Mouse (Mus musculus) midbrain, postnatal 0 days (tissue): ENCODE results near the gene Olfr458. TPM values are rescaled to one million over a fixed set of nuclear protein-coding genes. Genes with fewer than 3 reads are reported as not detected.

Source experiments
- ATAC-seq: fragments of 200-750 bp; cut with Nextera tagmentation; 2 replicates; pipeline ENCODE4 v1.8.0; 2017; ENCODE audit warnings: moderate number of reproducible peaks, mild to moderate bottlenecking, moderate TSS enrichment, moderate library complexity; ENCODE audit not compliant: low FRiP score
- DNase-seq: peaks from one replicate; pipeline ENCODE4 v3.0.0-alpha.2; 2015; ENCODE audit warnings: low spot score
- H3K27ac ChIP-seq: fragments of 300-500 bp; sonication (generic); 2 replicates; pipeline ENCODE4 v1.5.1; 2014; ENCODE audit warnings: low read depth, mild to moderate bottlenecking, low read length, mixed read lengths
- H3K27me3 ChIP-seq: fragments of 300-500 bp; sonication (generic); 2 replicates; pipeline ENCODE4 v1.6.1; 2014; ENCODE audit warnings: low read length, control low read depth, mixed read lengths; ENCODE audit not compliant: insufficient read depth
- H3K36me3 ChIP-seq: fragments of 300-500 bp; sonication (generic); 2 replicates; pipeline ENCODE4 v1.6.1; 2014; ENCODE audit warnings: low read length, control low read depth, mixed read lengths; ENCODE audit not compliant: insufficient read depth
- H3K4me1 ChIP-seq: fragments of 300-500 bp; sonication (generic); 2 replicates; pipeline ENCODE4 v1.6.1; 2014; ENCODE audit warnings: mild to moderate bottlenecking, control low read depth, antibody characterized with exemption, low read length, mixed read lengths; ENCODE audit not compliant: insufficient read depth
- H3K4me2 ChIP-seq: fragments of 300-500 bp; sonication (generic); 2 replicates; pipeline ENCODE4 v1.6.1; 2014; ENCODE audit warnings: low read depth, mild to moderate bottlenecking, low read length, mixed read lengths; ENCODE audit not compliant: poor library complexity, severe bottlenecking
- H3K4me3 ChIP-seq: fragments of 300-500 bp; sonication (generic); 2 replicates; pipeline ENCODE4 v1.5.1; 2014; ENCODE audit warnings: low read depth, mild to moderate bottlenecking, low read length, moderate library complexity
- H3K9ac ChIP-seq: fragments of 300-500 bp; sonication (generic); replicated peaks from 2 replicates; pipeline ENCODE4 v1.6.1; 2014; ENCODE audit warnings: mild to moderate bottlenecking, low read length, moderate library complexity, mixed read lengths; ENCODE audit not compliant: poor library complexity, severe bottlenecking
- H3K9me3 ChIP-seq: fragments of 300-500 bp; sonication (generic); 2 replicates; pipeline ENCODE4 v1.6.1; 2016; ENCODE audit warnings: low read length, control low read depth
- CTCF ChIP-seq: IDR thresholded peaks from 2 replicates; pipeline ENCODE4 v1.5.1; 2016; ENCODE audit warnings: antibody characterized with exemption, mild to moderate bottlenecking
- WGBS: fragments of 180-500 bp; shearing (Covaris S2); extraction: QIAGEN DNeasy Blood & Tissue Kit; methylation state at CpG from one replicate; pipeline ENCODE4 v1.1.7; 2014; 5-methylcytosine and 5-hydroxymethylcytosine counted together
- polyA plus RNA-seq: library from polyadenylated mRNA; unstranded; fragments of >200 nt; fragmentation: Nextera tagmentation; extraction: Ambion mirVana; gene quantifications from 2 replicates; pipeline ENCODE4 v1.2.1, GENCODE M21; 2015
- total RNA-seq: library from RNA; depleted of rRNA; stranded (reverse); fragments of >200 nt; gene quantifications from 2 replicates; pipeline ENCODE4 v1.2.3, GENCODE M21; 2014; rRNA removed

Gene Olfr458
- total and polyA plus RNA-seq, 2 experiments from 2014 or later = not detected

- 74% methylated on average over 2 of the region's 2 CpGs for WGBS
- Histone ChIP-seq H3K4me3 (no peak overlapping the region), H3K9me3 (no peaks in the 10 kb centered on the region), H3K36me3 (no peaks in the 10 kb centered on the region), H3K4me1 (no peaks in the 10 kb centered on the region), H3K27ac (no peak overlapping the region), H3K4me2 (no peak overlapping the region), H3K27me3 (no peaks in the 10 kb centered on the region), H3K9ac (no peak overlapping the region)
- DNase-seq (no peak), ATAC-seq (no peak)
- no peak for TF ChIP-seq CTCF
Measured at GRCm38 (mm10) chr6:42421439-42421838, 43.6 kb downstream of the Olfr458 start.

- Histone ChIP-seq H3K4me1 (no peaks in the 10 kb centered on the region), H3K4me2 (no peak overlapping the region), H3K9ac (no peak overlapping the region), H3K36me3 (no peaks in the 10 kb centered on the region), H3K27ac (no peak overlapping the region), H3K4me3 (no peak overlapping the region), H3K27me3 (no peaks in the 10 kb centered on the region), H3K9me3 (no peaks in the 10 kb centered on the region)
- no peak for TF ChIP-seq CTCF
- DNase-seq (no peak), ATAC-seq (no peak)
- WGBS = 91% methylated on average over 2 of the region's 2 CpGs
Measured at GRCm38 (mm10) chr6:42419443-42419842, 45.6 kb downstream of the Olfr458 start.

Other genes with a start within 250 kb of the Olfr458 start
- gene Tas2r144, start 249.9 kb downstream of the Olfr458 start, total RNA-seq = not detected in 2 replicates
- not detected in 2 replicates for gene Tas2r144, start 249.9 kb downstream of the Olfr458 start, polyA plus RNA-seq
- gene Gstk1, start 219.3 kb downstream of the Olfr458 start, total RNA-seq = 5.4 and 9.0 TPM in 2 replicates
- 10.4 and 12.3 TPM in 2 replicates for gene Gstk1, start 219.3 kb downstream of the Olfr458 start, polyA plus RNA-seq
- gene Tmem139, start 203.2 kb downstream of the Olfr458 start, total RNA-seq = not detected in 2 replicates
- gene Tmem139, start 203.2 kb downstream of the Olfr458 start, polyA plus RNA-seq = 0.14 and 0.15 TPM in 2 replicates
- 42.6 and 50.7 TPM in 2 replicates for gene Casp2, start 200.2 kb downstream of the Olfr458 start, total RNA-seq
- 17.9 and 18.4 TPM in 2 replicates for gene Casp2, start 200.2 kb downstream of the Olfr458 start, polyA plus RNA-seq
- gene Clcn1, start 178.5 kb downstream of the Olfr458 start, total RNA-seq = 1.2 and 2.4 TPM in 2 replicates
- 1.0 and 1.3 TPM in 2 replicates for gene Clcn1, start 178.5 kb downstream of the Olfr458 start, polyA plus RNA-seq
- gene Fam131b, start 140.6 kb downstream of the Olfr458 start, total RNA-seq = 55.6 and 59.6 TPM in 2 replicates
- 5.6 and 6.0 TPM in 2 replicates for gene Fam131b, start 140.6 kb downstream of the Olfr458 start, polyA plus RNA-seq
- 47.3 and 71.7 TPM in 2 replicates for gene Zyx, start 115.6 kb downstream of the Olfr458 start, total RNA-seq
- 60.5 and 62.7 TPM in 2 replicates for gene Zyx, start 115.6 kb downstream of the Olfr458 start, polyA plus RNA-seq
- gene Epha1, start 91.9 kb downstream of the Olfr458 start, total RNA-seq = 0.71 and 1.1 TPM in 2 replicates
- gene Epha1, start 91.9 kb downstream of the Olfr458 start, polyA plus RNA-seq = 0.58 and 0.74 TPM in 2 replicates
- not detected in 2 replicates for gene Tas2r143, start 65.0 kb downstream of the Olfr458 start, total RNA-seq
- not detected in 2 replicates for gene Tas2r143, start 65.0 kb downstream of the Olfr458 start, polyA plus RNA-seq
- gene Tas2r135, start 59.8 kb downstream of the Olfr458 start, total RNA-seq = not detected in 2 replicates
- gene Tas2r135, start 59.8 kb downstream of the Olfr458 start, polyA plus RNA-seq = not detected in 2 replicates
- gene Tas2r126, start 30.7 kb downstream of the Olfr458 start, total RNA-seq = not detected in 2 replicates
- gene Tas2r126, start 30.7 kb downstream of the Olfr458 start, polyA plus RNA-seq = not detected in 2 replicates
- gene Olfr457, start 11.1 kb upstream of the Olfr458 start, total RNA-seq = not detected in 2 replicates
- not detected in 2 replicates for gene Olfr457, start 11.1 kb upstream of the Olfr458 start, polyA plus RNA-seq
- not detected in 2 replicates for gene Olfr456, start 22.0 kb upstream of the Olfr458 start, total RNA-seq
- not detected in 2 replicates for gene Olfr456, start 22.0 kb upstream of the Olfr458 start, polyA plus RNA-seq
- gene Olfr455, start 82.4 kb upstream of the Olfr458 start, total RNA-seq = not detected in 2 replicates
- not detected in 2 replicates for gene Olfr455, start 82.4 kb upstream of the Olfr458 start, polyA plus RNA-seq
- not detected in 2 replicates for gene Tcaf3, start 132.5 kb upstream of the Olfr458 start, total RNA-seq
- not detected in 2 replicates for gene Tcaf3, start 132.5 kb upstream of the Olfr458 start, polyA plus RNA-seq
- gene Tcaf2, start 180.1 kb upstream of the Olfr458 start, total RNA-seq = 3.1 and 4.7 TPM in 2 replicates
- 1.5 and 1.8 TPM in 2 replicates for gene Tcaf2, start 180.1 kb upstream of the Olfr458 start, polyA plus RNA-seq
- 306 and 314 TPM in 2 replicates for gene Tcaf1, start 244.9 kb upstream of the Olfr458 start, total RNA-seq
- 195 and 199 TPM in 2 replicates for gene Tcaf1, start 244.9 kb upstream of the Olfr458 start, polyA plus RNA-seq